Comparison of ENCODE assay signal across 15 mouse cellular contexts in the genomic region with DNA sequence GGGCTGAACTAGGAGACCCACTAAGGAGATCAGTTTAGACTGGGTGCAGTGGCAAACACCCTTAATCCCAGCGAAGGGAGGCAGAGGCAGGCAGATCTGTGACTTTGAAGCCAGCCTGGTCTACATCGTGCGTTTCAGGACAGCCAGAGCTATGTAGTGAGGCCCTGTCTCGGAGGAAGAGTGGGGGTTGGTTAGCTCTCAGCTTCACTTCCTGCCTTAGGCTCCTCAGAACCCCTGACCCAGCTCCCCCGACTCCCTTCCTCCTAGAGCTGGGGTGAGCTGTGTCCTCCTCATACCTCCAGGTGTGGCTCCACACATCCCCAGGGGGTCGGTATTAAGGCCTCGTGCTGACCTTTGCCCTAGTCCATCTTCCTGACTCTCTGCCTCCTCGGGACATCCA. TPM values are rescaled to one million over a fixed set of nuclear protein-coding genes. Genes with fewer than 3 reads are reported as not detected.
DNase-seq lines count a peak whose midpoint lies in the region; ATAC-seq and TF ChIP-seq lines count a peak whose summit lies in the region.
"Had no signal": no experiment of that assay in that cellular context is flagged by ENCODE, and none has a peak within 500 bp of the region (broad histone marks: within the 10 kb centered on the region; RNA-seq: fewer than 3 reads in every experiment).

No protein-coding gene starts in this region.

- H3K36me3 ChIP-seq in heart, adult 2 months (ENCODE audit: control insufficient read depth, insufficient read depth, low read length): no peaks in the 10 kb centered on the region
- peaks cover 13% of the 10 kb centered on the region for H3K36me3 ChIP-seq in thymus, adult 2 months (ENCODE audit: control insufficient read depth, insufficient read depth, low read length)

- ATAC-seq in inflammation-experienced regulatory T-cells, adult 6 months: peak; percentile 40
- ATAC-seq: midbrain, embryonic 16.5 days had no signal

- peak overlapping the region; percentile 27 for H3K27ac ChIP-seq in heart, adult 2 months
- 0 out of 2 replicates have a peak overlapping the region, but pooled peaks have one; percentile 24 for H3K27ac ChIP-seq in thymus, adult 2 months (ENCODE audit: control insufficient read depth, insufficient read depth, low read length)
- H3K27ac ChIP-seq: embryonic facial prominence, embryonic 15.5 days; hindbrain, embryonic 10.5 days; left cerebral cortex, adult 2 months; limb, embryonic 15.5 days; lung, embryonic 15.5 days had no signal

- WGBS in heart, adult 2 months: 43% methylated on average over 8 of the region's 8 CpGs
- 51% methylated on average over 8 of the region's 8 CpGs for WGBS in thymus, adult 2 months

- no peaks in the 10 kb centered on the region for H3K27me3 ChIP-seq in heart, adult 2 months (ENCODE audit: control insufficient read depth, insufficient read depth, low read length)
- H3K27me3 ChIP-seq in thymus, adult 2 months (ENCODE audit: control insufficient read depth, insufficient read depth, low read length): no peaks in the 10 kb centered on the region
- H3K27me3 ChIP-seq: embryonic facial prominence, embryonic 15.5 days; limb, embryonic 15.5 days; lung, embryonic 15.5 days had no signal

- no peak for TF ChIP-seq CTCF in heart, adult 2 months (IDR thresholded peaks at IDR 0.05)
- TF ChIP-seq CTCF in thymus, adult 2 months (IDR thresholded peaks at IDR 0.05; ENCODE audit: borderline replicate concordance, control insufficient read depth, extremely low read depth, insufficient read depth, low read length, poor library complexity): no peak

- H3K4me1 ChIP-seq in heart, adult 2 months (ENCODE audit: control insufficient read depth, insufficient read depth, low read length): peaks cover 11% of the 10 kb centered on the region
- H3K4me1 ChIP-seq in thymus, adult 2 months (replicated peaks; ENCODE audit: control insufficient read depth, insufficient read depth, low read length): peaks cover 31% of the 10 kb centered on the region

- no peak overlapping the region for H3K9ac ChIP-seq in heart, adult 2 months (ENCODE audit: low read depth, low read length)
- H3K9ac ChIP-seq: embryonic facial prominence, embryonic 15.5 days; limb, embryonic 15.5 days; lung, embryonic 15.5 days had no signal

- intact Hi-C loops in heart, adult 2 months (cut with DNase I): no loop called here
- intact Hi-C loops in heart, postnatal 14 days (cut with DNase I): loop anchor here (2.0 kb wide), 1 partner anchor 14 kb away; no protein-coding TSS in a partner anchor

- TF ChIP-seq POLR2A in heart, adult 2 months (IDR thresholded peaks at IDR 0.05; ENCODE audit: insufficient read depth, low read depth, low read length): no peak
- TF ChIP-seq POLR2A in thymus, adult 2 months (IDR thresholded peaks at IDR 0.05; ENCODE audit: control insufficient read depth, extremely low read depth, insufficient read depth, low read length, poor library complexity): no peak

- TF ChIP-seq EP300 in heart, adult 2 months (IDR thresholded peaks at IDR 0.05; ENCODE audit: insufficient read depth, low read depth, low read length): no peak

- no peak overlapping the region for H3K4me3 ChIP-seq in heart, adult 2 months
- no peak overlapping the region for H3K4me3 ChIP-seq in thymus, adult 2 months (ENCODE audit: control insufficient read depth, insufficient read depth, low read length)
- H3K4me3 ChIP-seq: embryonic facial prominence, embryonic 15.5 days; hindbrain, embryonic 10.5 days; left cerebral cortex, adult 2 months; limb, embryonic 15.5 days; lung, embryonic 15.5 days had no signal

- H3K79me2 ChIP-seq in heart, adult 2 months (replicated peaks; ENCODE audit: control insufficient read depth, insufficient read depth, low read length): no peaks in the 10 kb centered on the region

- DNase-seq in heart, adult 2 months: no peak
- DNase-seq in heart, postnatal 14 days: no peak
- DNase-seq in thymus, adult 2 months: peak; percentile 39
- no peak for DNase-seq in thymus, adult 18-20 months
- DNase-seq in thymus, postnatal 4 days: peak; percentile 52
- no peak for DNase-seq in gastrocnemius, adult 18-20 months (ENCODE audit: low spot score)
- no peak for DNase-seq in gastrocnemius, postnatal 4 days (ENCODE audit: low spot score in 2 of 2)
- DNase-seq: kidney, postnatal 10 days had no signal

RNA-seq across cellular contexts. Expression of a gene that starts 4.0 kb away (rescaled TPM):
- total RNA-seq in heart, adult 2 months (2021): 1 to 10 TPM in 1 of 2 experiments, under 1 TPM in 1; 0.64 to 1.6 TPM
- 2.3 and 2.7 TPM in 2 replicates for polyA plus RNA-seq in heart, adult 2 months (2012; rRNA removed)
- total RNA-seq in heart, postnatal 14 days (2021): 1 to 10 TPM in 1 of 2 experiments, under 1 TPM in 1; 0.95 to 1.1 TPM
- polyA plus RNA-seq in thymus, adult 2 months (2012; rRNA removed): 4.7 and 6.2 TPM in 2 replicates
- 1 to 10 TPM; 2.1 to 3.0 (median 2.3) TPM for polyA plus RNA-seq in inflammation-experienced regulatory T-cells, adult 6 months (2017; shearing (Covaris generic))
- total RNA-seq in gastrocnemius, adult 18-20 months (2021): under 1 TPM; 0.19 to 0.34 TPM
- 1 to 10 TPM; 1.0 to 2.4 TPM for total RNA-seq in gastrocnemius, postnatal 4 days (2021)

RNA-seq across cellular contexts. Expression of a gene that starts 37.7 kb away (rescaled TPM):
- 10 to 100 TPM; 28.2 to 31.6 TPM for total RNA-seq in heart, adult 2 months (2021)
- polyA plus RNA-seq in heart, adult 2 months (2012; rRNA removed): 31.1 and 38.5 TPM in 2 replicates
- total RNA-seq in heart, postnatal 14 days (2021): 10 to 100 TPM; 47.8 to 49.6 TPM
- 167 and 178 TPM in 2 replicates for polyA plus RNA-seq in thymus, adult 2 months (2012; rRNA removed)
- 10 to 100 TPM; 38.6 to 64.7 (median 40.7) TPM for polyA plus RNA-seq in inflammation-experienced regulatory T-cells, adult 6 months (2017; shearing (Covaris generic))
- 10 to 100 TPM; 10.0 to 19.2 TPM for total RNA-seq in gastrocnemius, adult 18-20 months (2021)
- 10 to 100 TPM; 82.0 to 99.0 TPM for total RNA-seq in gastrocnemius, postnatal 4 days (2021)

RNA-seq across cellular contexts. Expression of a gene that starts 47.4 kb away (rescaled TPM):
- under 1 TPM; 0.29 to 0.45 TPM for total RNA-seq in heart, adult 2 months (2021)
- polyA plus RNA-seq in heart, adult 2 months (2012; rRNA removed): 0.29 and 0.43 TPM in 2 replicates
- under 1 TPM; 0.17 to 0.37 TPM for total RNA-seq in heart, postnatal 14 days (2021)
- 0.19 and 0.28 TPM in 2 replicates for polyA plus RNA-seq in thymus, adult 2 months (2012; rRNA removed)
- 1 to 10 TPM in 1 of 3 experiments, under 1 TPM in 1, not detected in 1; 0.54 to 1.0 TPM for polyA plus RNA-seq in inflammation-experienced regulatory T-cells, adult 6 months (2017; shearing (Covaris generic))
- under 1 TPM; 0.16 to 0.38 TPM for total RNA-seq in gastrocnemius, adult 18-20 months (2021)
- total RNA-seq in gastrocnemius, postnatal 4 days (2021): under 1 TPM; 0.27 to 0.44 TPM

RNA-seq across cellular contexts. Expression of a gene that starts 54.3 kb away (rescaled TPM):
- 100 to 1,000 TPM; 509 to 574 TPM for total RNA-seq in heart, adult 2 months (2021)
- 103 and 140 TPM in 2 replicates for polyA plus RNA-seq in heart, adult 2 months (2012; rRNA removed)
- total RNA-seq in heart, postnatal 14 days (2021): 100 to 1,000 TPM; 503 to 533 TPM
- 140 and 154 TPM in 2 replicates for polyA plus RNA-seq in thymus, adult 2 months (2012; rRNA removed)
- polyA plus RNA-seq in inflammation-experienced regulatory T-cells, adult 6 months (2017; shearing (Covaris generic)): 1,000 to 10,000 TPM in 2 of 3 experiments, 100 to 1,000 TPM in 1; 686 to 1,148 (median 1,072) TPM
- total RNA-seq in gastrocnemius, adult 18-20 months (2021): 100 to 1,000 TPM; 426 to 450 TPM
- total RNA-seq in gastrocnemius, postnatal 4 days (2021): 100 to 1,000 TPM; 976 to 983 TPM

Comparison
In these comparisons a context has a peak if more than half of its experiments do, and no peak if none do; other contexts are left out.
1. DNase-seq: peak in thymus, adult 2 months (single experiment) and thymus, postnatal 4 days (single experiment); none in heart, adult 2 months (0 of 2), heart, postnatal 14 days (0 of 2), thymus, adult 18-20 months (0 of 2), gastrocnemius, adult 18-20 months (single experiment) and gastrocnemius, postnatal 4 days (0 of 2).